Mouse (Mus musculus) adrenal gland, adult 2 months (tissue): ENCODE results near the gene St3gal5. TPM values are rescaled to one million over a fixed set of nuclear protein-coding genes. Genes with fewer than 3 reads are reported as not detected.

Source experiments
- DNase-seq: peaks from one replicate; pipeline ENCODE4 v3.0.0; 2021
- polyA plus RNA-seq: library from polyadenylated mRNA; depleted of rRNA; stranded (reverse); fragments of >200 nt; gene quantifications from 2 replicates; pipeline ENCODE4 v1.2.3, GENCODE M21; 2012
- total RNA-seq, 2 experiments: library from RNA; stranded (reverse); gene quantifications; 2 replicates each; pipeline ENCODE4 v1.2.3; 2021

St3gal5 gene
- total and polyA plus RNA-seq, 3 experiments: 137 to 188 (median 149) TPM

GRCm38 (mm10) chr6:72164321-72165275, 67.2 kb downstream of the St3gal5 start:
- DNase-seq: peak; percentile 88

GRCm38 (mm10) chr6:72165907-72166306, 68.5 kb downstream of the St3gal5 start:
- DNase-seq: no peak

- no peak for DNase-seq
Measured at GRCm38 (mm10) chr6:72171391-72171790, 74.0 kb downstream of the St3gal5 start.

- no peak for DNase-seq
Measured at GRCm38 (mm10) chr6:72173350-72173749, 76.0 kb downstream of the St3gal5 start.

DNA sequence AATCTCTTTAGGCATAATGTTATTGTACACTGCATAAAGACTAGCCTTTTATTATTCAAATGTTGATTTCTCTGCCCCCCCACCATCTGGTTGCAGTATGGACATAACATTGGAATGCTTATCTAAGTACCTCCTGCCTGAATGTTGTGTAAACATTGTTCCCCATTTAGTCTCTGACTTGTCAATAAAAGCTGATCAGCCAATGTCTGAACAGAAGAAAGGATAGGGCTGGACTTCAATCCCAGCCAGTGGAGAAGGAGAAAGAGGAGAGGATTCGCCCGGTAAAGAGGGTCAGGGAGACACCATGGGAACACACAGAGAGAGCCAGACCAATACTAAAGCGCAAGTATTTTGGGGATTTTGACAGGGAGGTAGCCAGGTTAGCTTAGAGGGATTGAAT, 78.0 kb downstream of the St3gal5 start:
- no peak for DNase-seq

DNA sequence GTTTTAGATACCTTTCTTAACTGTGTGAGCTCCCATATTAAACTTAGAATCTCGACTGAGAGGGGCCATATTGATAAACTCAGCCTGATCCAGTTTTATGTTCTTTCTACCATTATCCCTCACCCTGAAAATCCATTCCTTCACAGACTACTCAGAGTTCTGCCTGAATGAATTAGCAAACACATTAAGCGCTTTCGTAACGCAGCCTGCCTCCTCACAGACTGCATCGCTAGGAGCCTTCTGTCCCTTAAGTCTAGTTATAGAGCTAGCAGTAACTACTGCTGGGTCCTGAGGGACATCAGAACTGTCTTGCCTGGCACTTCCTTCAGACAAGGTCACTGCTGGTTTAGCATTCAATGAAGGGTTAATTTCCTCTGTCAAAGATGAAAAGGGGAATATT, 78.6 kb downstream of the St3gal5 start:
- no peak for DNase-seq

GRCm38 (mm10) chr6:72177417-72177816, 80.0 kb downstream of the St3gal5 start:
- DNase-seq: no peak

- DNase-seq: no peak
Measured at GRCm38 (mm10) chr6:72179006-72179405, 81.6 kb downstream of the St3gal5 start.

- DNase-seq: no peak
Measured at GRCm38 (mm10) chr6:72179562-72180502, 82.4 kb downstream of the St3gal5 start.

DNA sequence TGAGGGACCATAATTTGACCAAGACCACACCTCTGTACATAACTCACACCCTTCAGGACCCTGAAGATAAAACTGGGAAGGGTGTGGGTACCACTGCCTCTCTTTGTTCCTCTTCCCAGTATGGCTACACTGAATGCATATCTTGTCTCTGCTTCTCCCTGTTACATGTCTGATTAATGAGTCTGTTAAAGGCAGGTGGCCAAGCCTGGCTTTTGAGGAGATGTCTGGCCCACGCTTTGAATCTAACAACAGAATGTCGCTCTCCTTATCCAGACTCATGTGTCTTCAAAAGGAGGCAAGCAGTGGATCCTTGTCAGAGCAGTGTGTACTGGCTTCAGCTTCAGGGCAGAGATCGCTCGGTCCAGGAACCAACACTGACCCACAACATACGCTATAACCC, 87.2 kb downstream of the St3gal5 start:
- no peak for DNase-seq

DNA sequence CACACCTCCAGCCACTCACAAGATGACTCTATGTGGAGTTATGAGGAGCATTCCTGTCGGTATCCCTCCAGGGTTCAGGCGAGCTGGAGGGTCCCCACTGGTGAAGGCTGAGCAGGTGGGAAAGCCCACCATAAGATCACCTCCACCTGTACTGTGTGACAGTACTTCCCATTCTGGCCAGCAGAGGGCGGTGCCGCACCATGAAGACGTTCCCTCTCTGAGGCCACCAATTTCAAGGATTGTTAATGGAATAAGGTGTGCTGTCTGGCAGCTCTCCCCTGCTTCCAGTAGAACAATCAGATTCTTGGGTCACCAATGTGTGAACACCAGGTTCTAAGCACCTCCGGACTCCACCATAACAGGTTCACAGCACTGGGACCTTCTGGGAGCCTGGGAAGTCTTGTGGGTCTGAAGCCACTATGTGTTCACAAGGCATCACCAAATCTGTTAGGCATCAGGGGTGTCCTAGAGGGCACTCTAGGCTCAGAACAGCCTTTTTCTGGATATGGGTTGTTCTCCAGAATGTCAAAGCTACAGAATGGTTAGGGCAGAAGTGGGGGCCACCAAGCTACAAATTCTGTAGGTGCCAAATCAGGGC, 88.6 kb downstream of the St3gal5 start:
- DNase-seq: peak; percentile 64

- DNase-seq: no peak
Measured at GRCm38 (mm10) chr6:72186809-72187208, 89.4 kb downstream of the St3gal5 start.

- no peak for DNase-seq
Measured at GRCm38 (mm10) chr6:72189061-72189863, 91.9 kb downstream of the St3gal5 start.

DNA sequence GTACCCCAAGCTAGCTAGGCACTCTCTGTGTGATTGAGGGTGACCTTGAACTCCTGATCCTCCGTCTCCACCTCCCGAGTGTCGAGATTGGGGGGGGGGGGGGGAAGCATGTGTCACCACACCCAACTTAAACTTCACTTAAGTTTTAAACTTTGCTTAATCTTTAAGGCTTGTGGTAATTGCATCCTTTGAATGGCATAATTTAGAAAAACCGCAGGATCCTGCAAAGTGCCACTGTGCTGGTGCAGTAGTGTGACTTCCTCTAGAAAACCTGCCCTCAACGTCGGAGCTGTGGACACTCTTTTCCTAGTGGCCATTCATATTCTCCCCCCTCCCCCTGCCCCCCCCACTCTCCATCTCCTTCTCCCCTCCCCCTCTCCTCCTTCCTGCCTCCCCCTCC, 92.7 kb downstream of the St3gal5 start:
- no peak for DNase-seq

GRCm38 (mm10) chr6:72190577-72190976, 93.2 kb downstream of the St3gal5 start:
- DNase-seq: no peak

DNA sequence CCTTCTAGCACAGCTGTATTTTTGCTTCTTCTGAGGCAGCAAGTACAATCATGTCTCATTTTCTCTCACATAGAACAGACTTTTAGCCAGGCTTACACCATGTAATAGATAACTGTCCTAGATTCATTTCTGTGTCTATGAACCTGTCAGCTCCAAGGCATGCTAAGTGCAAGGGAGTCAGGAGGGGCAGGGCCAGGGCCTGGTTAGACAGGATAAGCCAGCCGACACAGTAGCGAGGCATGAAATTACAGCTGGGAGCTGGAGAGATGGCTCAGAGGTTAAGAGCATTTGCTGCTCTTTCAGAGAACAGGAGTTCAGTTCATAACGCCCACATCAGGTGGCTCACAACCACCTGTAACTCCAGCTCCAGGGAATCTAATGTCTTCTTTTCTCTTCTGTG, 99.3 kb downstream of the St3gal5 start:
- DNase-seq: no peak

DNA sequence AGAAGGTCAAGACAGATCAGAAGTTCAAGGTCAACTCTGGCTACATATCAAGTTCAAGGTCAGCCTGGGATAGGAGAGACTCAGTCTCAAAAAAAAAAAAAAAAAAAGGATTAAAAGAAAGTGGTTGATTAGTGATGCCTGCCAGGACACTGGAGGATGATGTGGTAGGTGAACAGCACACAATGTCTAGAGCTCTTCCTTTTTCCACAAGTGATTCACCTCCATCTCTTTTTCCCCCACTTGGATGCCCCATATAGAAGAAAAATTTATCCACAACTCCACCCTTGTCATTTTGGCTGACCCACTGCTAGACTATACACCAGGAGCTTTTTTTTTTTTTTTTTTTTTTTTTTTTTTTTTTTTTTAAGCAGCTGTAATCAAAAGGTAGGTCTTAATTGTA, 100.1 kb downstream of the St3gal5 start:
- DNase-seq: no peak

DNA sequence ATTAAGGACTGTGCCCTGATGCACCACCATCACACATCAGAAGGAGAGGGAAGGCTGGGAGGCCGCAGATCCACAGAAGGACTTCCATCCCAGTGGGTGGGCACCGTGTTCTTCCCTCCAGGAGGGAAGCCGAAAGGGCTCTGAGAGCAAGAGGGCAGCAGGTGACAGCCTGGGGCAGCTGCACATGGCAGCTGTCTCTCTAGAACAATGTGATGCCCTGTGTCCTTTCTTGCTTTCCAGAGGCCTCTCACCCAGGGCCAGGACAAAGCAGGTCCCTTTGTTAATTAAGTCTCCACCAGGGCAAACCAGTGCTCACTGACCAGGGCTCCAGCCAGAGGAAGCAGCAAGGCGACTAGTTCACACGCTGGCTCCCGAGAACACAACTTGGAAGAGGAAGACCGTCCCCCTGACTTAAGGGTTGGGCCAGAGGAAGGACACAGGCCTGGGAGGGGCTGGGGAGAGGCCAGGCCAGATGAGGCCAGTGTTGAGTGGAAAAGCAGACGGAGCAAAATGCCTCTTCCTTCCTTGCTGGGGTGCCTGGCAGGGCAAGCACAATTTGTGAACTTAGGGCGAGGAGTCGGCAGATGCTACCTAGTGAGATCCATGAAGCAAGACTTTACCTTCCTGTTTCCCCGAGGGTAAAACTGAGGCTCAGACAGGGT, 103.3 kb downstream of the St3gal5 start:
- DNase-seq: peak; percentile 44

GRCm38 (mm10) chr6:72202732-72203131, 105.3 kb downstream of the St3gal5 start:
- no peak for DNase-seq

DNA sequence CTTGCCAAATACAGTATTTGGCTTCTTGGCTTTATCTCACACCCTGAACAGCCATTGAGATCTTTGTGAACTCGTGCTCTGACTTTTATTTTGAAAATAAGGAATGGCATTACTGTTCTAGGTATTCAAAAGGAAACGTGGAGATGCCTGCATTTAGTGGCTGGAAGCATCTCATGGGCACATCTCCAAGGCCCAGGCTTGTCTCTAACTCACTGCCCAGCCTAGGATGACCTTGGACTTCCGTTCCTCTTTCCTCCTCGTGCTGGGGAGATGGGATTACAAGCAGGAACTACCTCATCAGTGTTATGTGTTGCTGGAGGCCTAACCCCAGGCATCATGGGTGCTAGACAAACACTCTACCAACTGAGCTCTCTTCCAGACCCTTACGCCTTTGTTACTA, 105.9 kb downstream of the St3gal5 start:
- DNase-seq: peak; percentile 40
